Mouse (Mus musculus): Measurements from ENCODE around the gene Evl.

Evl gene

DNA sequence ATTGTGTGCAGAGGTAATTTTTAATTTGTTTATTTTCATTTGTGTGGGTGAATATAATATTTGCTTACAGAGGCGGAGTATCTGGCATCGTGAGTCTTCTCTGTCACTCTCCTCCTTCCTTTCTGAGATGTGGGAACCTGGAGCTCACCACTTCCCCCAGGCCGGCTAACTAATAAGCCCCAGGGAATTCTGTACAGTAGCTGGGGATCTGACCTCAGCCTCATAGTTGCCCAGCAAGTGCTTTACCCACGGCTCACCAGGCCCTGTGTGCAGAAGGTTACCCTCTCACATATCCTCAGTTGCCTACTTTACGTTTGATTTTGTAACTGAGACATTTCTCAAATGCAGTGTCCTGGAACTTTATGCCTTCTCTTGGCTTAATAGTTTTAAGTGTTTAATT lies 37.1 kb downstream of the Evl start:
- DNase-seq: no peak

DNA sequence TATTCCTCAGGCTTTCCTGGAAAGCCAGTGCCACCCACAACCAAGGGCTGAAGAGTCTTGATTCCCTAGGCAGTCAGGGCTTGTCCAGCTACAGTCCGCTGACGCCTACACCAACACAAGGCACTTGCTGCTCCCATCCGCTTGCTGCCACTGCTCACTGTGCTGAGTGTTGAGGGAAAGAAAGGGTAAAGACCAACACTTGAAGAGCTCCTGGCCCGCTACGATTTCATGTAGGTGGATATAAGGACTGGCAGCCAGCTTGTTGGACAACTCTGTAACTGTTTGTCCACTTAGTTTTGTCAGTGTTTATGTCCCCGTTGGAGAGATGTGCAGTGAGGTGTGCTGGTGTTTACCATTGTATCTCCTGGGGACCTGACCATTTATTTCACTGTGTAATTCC lies 38.3 kb downstream of the Evl start:
- DNase-seq: no peak

DNA sequence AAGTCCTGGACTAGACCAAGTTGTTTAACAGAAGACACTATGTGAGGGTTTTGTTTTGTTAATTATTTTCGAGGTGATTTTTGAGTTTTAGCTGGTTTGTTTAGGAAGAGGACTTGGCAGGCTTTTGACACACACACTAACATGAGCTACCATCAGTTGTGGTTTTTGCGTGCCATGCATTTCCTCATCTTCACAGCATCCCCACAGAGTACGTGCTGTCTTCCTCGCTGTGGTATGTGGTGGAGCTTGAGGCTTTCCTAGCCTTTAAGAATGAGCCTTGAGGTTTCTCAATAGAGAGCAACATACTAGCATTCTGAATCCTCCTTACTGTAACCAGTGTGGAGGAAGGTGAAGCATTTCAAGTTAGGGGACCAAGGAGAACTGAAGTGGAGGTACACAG lies 46.3 kb downstream of the Evl start:
- no peak for DNase-seq

DNA sequence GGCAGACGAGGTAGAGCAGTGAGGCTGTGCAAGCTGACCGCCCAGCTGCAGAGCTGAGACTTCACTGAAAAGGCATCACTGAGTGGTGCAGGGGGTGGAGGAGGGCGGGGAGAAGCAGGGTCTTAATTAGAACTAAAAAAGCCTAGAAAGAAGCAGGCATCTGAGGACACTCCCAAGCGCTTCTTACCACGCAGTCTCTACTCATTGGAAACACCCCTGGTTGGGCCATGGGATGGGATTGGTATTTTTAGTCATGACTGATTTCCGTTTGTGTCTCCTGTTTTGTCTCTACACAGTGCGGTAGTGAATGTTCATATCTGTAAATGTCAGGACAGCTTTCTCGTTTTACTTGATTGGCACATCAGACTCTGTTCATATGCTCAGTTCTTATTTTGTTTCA lies 46.8 kb downstream of the Evl start:
- no peak for DNase-seq

DNA sequence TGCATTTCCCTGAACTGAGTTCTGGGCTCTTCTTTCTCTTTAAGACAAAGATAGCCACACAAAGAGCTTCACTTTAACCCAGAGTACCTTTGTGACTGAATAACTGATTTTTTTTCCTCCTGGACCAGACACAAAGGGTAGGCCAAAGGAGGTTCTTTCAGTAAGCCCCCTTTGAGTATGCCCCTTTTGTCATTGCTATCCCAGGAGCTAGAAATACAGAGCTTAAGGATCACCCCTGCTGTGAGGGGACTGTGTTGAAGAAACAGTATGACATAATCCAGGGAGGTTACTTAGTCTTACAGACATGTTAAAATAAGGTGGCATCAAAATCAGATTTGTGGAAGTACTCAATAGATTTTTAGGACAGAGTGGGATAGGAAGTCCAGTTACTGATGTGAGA lies 50.0 kb downstream of the Evl start:
- no peak for DNase-seq

DNA sequence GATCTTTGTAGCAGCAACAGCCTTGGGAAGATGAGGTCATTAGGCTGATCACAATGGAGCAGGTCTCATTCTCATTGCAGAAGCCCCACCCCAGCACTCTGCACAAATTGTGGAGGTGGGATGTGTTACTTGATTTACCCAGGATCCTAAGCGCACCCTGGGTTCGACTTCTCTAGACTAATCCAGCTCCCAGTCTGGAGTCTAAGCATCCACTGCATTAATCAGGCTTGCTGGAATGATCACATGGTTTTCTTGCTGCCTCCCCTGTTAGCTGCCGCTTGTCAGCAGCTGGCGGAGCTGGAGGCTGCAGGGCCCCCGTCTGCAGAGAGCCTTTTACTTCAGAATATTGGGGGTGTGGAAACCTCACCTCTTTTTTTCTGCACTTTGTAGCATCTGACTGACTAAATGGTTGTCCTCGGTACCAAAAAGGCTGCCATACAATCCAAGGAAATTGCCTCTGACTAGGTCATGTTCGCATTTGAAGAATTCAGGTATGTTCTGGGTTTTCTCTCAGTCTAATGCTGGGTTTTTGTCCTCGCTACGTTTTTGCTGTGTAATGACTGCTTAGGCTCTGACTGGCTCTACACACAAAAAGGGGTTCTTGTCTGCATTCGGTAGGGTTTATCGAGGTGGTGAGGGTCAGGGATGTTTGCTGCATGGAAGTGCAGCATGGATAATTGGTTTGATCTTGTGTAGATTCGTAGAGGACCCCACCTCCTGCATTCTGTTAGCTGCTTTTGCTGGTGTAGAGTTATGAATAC lies 51.2 kb downstream of the Evl start:
- DNase-seq: no peak

DNA sequence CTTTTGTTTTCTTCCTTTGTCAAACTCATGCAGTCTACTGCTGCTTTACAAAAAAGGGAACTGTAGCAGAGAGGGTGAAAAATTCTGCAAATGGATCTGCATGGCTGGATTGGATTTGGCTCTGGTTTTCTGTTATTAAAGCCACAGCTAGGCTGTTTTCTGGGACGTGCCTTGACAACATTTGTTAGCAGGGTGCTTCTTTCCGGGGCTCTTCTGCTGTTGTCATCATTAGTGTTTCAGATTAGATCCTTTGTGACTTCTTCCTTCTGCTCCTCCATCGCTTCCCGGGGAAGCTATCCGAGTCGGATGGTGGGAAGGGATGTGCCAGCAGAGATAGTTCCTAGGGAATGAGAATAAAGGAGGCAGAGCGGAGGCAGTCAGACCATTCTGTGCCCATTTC lies 51.8 kb downstream of the Evl start:
- DNase-seq: no peak

DNA sequence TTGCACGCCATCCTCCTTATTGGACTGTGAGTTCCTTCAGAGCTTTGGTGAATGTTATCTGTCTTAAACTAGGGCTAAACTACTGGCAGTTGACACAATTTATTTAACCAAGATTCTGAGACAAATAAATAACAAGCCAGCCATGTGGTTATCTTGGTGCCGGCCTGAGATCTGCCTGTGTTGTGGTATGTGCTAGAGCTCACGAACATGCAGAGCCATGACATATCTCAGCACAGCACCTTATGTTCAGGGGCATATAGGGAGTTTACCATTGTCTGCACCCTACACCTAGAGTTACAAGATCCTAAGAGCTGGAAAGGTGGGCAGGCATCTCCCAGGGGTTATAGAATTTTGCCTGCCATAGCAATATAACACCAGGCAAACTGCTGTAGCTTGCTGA lies 54.9 kb downstream of the Evl start:
- no peak for DNase-seq

DNA sequence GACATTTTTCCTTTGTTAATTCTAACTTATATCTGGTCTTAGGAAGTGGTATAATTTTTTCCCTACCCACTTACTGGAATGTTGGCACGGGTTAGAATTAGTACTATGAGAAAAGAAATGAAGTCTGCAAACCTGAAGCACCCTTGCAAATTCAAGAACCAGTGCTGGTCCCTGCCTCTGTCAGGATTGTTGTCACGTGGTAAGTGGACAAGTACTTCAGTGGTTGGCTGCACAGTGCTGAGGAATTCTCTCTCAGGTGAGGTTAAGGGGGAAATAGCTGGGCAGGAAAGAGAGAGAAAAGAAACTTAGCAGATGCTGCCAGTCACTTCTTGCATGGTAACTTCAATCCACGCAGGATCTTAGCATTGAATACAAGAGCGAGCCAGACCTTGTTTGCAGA lies 55.7 kb downstream of the Evl start:
- no peak for DNase-seq

DNA sequence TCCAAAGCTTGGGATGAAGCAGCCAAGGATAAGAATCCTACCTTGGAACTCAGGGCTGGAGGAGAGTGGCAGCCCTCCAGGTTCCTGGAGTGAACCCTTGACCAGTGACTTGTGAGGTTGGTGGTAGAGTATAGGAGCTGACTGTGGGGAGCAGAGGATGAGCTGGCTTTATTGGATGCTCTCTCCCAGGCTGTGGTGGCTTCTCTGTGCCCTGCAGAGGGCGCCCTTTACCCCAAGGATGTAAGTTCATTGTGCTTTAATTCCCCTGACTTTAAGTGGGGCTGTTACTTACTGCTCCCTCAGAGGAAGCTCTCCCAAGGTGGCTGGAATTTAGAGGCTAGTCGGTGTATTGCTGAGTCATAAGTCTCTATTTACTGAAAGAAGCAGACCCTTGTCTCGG lies 58.6 kb downstream of the Evl start:
- DNase-seq: peak; percentile 38 to 60

DNA sequence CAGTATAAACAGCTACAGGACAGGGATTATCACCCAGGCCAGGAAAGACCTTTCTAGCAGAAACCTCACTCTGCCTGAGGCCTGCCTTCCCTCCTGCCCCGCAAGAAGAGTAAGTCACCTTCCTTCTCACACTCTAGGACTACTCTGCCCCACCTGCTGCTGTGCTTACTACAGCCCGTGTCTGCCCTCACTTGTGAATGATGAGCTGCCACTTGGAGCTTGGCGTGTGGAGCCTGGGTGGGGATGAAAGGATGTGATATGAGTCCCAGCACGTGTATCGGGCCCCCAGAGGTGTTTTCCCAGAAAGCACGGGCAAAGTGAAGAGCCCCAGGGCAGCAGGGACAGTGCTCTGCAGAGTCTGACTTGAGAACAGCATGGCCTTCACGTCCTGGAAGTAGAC lies 63.0 kb downstream of the Evl start:
- DNase-seq: no peak

DNA sequence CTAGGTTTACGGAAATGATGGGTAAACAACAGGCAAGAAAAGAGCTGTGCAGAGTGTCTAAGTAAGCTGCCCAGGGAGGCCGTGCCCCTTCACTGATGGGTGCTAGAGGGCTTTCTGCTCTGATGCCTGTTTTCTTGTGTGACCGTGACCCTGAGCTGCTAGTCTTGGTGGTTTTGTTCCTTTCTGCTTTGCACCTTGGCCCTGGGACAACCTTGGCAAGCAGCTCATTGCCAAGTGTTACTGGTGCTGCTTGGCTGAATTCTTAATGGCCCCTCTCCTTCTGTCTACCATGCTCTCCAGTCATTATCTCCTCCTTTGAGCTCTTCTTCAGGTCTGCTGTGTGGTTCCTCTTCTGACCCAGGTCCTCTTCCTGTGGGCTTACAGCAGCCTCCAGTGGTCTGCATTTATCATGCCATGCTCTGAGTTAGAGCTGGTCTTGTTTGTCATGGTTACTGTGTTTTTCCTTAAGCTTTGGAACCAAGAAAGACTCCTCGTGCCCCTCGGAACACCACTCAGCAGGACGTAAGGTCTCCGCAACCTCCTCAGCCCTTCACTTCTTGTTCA lies 65.4 kb downstream of the Evl start:
- DNase-seq: peak; percentile 19 to 39

DNA sequence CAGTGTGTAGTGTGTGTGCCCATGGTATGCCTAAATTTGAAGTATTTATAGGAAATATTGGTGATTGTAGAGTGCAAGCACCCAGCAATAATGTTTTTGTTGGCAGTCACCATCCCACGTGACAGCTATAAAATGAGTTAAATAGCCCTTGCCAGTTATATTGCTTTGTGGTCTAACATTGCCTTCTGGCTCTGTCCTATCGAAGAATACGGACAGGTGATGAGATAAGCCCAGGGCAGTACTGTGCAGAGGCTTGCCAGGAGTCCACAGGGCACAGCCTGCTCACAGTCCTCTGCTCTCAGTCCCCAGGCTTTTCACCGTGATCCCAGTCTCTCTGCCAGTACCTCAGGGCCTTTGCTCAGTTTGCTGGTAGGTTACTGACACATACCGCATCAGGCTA lies 67.9 kb downstream of the Evl start:
- DNase-seq: no peak

DNA sequence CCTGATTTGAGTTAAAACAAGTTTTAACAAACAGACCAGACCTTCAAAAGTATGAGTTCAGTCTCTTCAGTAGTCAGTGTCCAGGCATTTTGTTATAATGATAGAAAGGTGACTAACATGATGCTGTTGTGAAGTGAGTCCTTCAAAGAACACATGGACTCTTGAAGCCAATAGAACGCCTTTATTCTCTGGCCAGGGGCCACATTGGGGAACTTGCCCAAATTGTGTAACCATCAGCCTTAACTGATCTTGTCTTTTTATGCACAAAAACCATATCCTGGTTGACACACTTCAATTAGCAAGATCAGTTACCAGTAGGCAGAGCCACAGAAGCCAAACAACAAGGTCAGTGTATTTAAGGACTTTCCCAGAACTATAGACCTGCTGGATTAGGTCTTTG lies 75.0 kb downstream of the Evl start:
- no peak for DNase-seq

DNA sequence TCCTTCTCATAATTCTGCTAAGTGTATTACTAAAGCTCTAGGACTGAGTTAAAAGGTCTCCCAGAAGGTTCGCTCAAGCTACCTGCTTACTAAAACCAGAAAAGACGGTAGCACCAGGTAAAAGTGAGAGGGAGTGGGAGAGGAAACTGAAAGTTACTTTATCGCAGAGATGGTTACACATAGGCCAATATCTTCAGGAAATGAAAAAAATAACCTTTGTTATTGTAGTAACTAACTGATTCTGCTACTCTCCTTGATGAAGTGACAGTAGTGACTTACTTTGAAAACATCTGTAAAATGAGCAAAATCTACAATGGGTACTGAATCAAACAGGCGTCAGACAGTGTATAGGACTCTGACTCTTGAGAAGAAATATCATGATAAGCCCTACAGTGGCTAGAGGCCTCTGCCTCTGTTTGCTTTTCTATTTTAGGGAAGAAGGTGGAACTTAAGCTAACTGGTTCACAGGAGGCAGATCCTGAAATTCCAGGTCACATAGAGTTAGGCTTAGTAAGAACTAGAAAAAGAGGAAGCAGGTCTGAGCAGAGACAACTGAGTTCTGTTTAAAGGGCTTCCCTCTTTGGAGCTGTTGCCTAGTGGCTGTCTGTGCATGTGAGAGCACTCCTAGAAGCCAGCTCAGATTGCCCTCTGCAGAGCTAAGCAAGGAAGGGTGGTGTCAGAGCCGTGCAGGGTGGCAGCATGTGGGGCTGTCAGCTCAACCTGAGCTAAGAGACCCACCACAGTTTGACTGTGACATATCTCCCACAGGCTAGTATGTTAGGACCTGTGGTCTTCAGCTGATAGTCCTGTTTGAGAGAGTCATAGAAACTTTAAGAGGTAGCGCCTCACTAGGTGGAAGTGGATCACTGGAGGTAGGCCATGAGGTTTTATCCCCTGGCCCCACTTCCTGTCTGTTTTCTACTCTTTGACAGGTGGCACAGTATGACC lies 76.5 kb downstream of the Evl start:
- DNase-seq: no peak

DNA sequence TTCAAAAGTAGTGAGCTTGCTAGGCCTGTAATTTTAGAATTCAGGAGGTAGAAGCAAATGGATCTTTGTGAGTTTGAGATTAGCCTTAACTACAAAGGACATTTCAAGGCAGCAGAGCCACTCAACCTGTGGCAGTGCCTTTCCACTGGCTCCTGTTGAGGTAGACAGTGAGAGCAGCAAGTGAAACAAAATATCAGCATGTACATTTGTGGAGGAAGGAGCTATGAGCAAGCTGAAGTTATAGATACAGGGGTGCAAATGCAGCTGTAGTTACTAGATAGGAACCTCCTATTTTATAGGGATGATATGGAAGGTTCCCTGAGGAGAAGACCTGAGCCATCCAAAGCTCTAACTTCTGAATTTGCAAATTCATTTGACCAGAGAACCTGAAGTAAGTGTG lies 78.0 kb downstream of the Evl start:
- DNase-seq: no peak

DNA sequence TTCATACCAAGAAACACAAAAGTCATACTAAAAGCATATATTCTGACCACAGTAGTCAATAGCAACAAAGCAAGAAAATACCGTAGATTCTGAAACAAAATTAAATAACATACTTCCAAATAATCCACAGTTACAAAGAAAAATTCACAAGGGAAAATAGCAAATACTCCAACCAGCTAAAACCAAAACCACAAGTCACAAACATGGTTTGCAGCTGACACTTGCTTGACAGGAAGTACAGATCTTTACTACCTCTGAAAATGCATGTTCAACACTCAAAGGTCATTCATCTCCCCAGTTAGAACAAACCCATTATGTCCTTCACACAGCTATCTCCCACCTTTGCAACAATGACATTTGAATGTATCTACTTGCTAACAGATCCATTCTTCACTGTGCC lies 79.5 kb downstream of the Evl start:
- DNase-seq: no peak

DNA sequence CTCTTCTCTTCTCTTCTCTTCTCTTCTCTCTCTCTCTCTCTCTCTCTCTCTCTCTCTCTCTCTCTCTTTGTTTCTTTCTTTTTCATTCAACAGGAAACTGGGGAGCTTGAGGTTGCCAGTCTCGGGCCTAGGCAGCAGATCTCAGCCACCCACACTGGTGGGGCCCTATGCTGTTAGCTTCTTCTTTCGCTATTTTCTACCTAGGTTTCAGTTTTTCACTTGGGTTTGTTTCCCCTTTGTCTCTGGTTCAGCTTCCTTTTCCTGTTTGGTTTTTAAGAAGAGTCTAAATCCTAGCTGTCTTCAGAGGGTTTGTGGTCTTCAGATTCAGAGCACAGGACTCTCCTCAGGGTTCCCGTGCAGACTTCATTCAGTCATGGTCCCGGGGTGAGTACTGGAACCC lies 81.0 kb downstream of the Evl start:
- DNase-seq: no peak

DNA sequence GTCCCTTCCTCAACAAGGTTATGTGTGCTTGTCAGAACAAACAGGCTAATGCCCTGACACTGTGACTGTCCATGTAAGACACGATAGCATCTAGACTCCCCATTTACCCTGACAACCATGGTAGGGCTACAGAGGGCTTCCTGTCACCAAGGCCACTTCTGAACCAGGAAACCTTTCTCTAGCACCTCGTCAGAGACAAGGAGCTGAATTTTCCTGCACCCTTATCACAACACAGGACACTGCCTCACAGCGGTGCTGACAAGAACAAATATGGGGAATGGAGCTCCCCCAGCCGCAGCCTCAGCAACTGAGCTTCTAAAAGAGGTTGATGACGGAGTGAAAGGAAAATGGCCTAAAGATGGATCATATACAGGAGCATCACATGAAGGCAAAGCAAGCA lies 82.9 kb downstream of the Evl start:
- no peak for DNase-seq

DNA sequence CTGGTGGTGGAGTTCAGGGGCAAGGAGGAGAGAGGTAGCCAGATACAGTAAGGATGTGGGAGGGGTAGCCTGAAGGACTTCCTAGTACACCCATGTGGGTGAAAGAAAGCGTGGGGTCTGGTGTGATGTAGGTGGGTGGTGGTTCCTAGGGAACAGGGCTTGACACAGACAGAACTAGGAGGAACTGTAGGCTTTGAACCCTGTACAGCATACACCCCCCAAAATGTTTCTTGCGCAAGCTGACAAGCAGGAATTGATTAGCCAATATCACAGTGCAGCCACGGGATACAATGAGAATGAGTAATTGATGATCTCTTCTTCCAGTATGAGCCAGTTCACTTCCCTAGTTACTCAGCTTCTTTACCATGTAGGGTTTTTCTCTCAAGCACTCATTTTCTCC lies 84.6 kb downstream of the Evl start:
- DNase-seq: no peak

DNA sequence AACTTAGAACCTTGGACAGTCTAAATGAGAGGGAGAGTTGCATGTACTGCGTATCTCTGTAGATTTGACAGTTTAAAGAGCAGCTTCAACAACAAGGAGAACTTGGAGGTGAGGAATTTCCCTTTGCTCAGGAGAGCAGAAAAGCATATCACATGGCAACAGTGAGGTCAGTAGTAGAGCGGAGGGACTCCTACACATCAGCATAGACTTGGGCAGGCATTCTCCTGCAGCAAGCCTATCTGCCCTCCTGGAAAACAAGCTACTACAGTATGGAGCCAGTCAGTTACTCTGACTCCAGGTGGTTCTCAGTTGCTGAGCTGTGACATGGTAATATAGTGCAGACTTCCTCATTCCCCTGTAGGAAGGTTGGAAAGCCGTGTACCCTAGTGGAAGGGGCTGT lies 87.5 kb downstream of the Evl start:
- DNase-seq: no peak

DNA sequence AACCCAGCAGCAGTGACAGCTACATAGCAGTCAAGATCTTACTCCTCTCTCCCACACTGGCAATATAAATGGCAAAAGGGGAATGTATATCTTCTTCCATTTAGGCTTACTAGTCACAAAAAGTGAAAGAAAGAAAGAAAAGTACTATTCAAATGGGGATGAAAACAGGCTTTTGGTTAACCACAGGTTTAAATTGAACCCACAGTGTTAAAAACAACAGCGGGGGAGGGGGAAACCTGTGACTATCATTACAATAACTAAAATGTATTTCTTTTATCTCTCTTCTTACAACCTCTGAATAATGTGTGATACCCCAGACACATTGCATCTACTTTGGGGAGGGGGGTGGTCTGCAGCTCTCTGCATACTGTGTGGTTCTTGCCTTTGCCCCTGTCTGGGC lies 91.7 kb downstream of the Evl start:
- no peak for DNase-seq

DNA sequence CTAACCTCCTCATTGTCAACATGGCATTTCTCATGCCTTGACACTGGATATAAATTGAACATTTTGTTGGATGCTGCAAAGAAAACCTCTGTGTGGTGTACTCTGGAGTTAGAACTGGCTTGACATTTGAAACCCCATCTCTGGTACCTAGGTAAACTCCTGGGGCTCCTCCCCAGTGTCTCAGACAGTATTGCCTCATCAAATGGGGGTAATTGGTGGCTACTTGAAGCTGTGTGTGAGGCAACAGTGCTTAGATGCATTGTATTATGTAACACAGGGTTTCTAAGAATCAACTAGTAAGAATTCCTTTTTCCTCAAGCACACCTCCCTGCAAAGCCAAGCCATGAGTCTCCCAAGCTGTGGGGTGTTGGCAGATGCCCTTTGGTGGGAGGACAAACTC lies 93.3 kb downstream of the Evl start:
- DNase-seq: no peak

DNA sequence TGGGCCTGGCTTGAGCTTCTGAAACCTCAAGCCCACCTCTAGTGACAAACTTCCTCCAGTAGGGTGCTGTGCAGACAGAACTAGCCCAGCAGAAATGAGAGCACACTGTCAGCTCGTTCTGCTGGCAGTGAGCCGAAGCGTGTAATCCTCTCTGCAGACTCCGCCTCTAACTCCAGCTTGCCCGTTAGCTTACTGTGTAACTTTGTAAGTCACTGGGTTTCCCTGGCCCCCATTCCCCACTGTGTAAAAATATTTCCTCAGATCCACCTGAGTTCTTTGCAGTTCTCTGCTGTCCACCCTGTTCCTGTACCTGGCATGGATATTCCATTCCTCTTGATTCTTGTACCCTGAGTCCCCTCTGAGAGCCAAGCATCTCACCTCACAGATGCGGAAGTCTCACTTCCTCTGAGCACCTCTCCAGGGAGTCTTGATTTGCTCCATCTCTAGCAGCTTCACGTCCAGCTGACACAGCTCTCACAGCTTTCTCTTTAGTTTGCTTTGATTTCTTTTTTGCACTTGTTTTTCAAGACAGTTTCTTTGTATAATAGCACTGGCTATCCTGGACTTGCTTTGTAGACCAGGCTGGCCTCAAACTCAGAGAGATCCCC lies 96.6 kb downstream of the Evl start:
- peak in 1 of 2 experiments; percentile 15 for DNase-seq
